Mouse (Mus musculus) hindbrain, embryonic 12.5 days (tissue): ENCODE measurements at regions not wholly inside any gene's neighbourhood (a gene's known extent, or its start where the extent isn't known, plus 50 kb on each side); places are given as distances from the start of the nearest gene placed in this dataset.

Experiments
- ATAC-seq: fragments of 200-750 bp; cut with Nextera tagmentation; 2 replicates; pipeline ENCODE4 v1.8.0; 2017; ENCODE audit warnings: moderate TSS enrichment; ENCODE audit not compliant: low FRiP score
- H3K27ac ChIP-seq: fragments of 300-500 bp; sonication (generic); 2 replicates; pipeline ENCODE4 v1.5.1; 2016; ENCODE audit warnings: mild to moderate bottlenecking
- H3K27me3 ChIP-seq: fragments of 300-500 bp; sonication (generic); 2 replicates; pipeline ENCODE4 v1.6.1; 2016; ENCODE audit warnings: mild to moderate bottlenecking
- H3K36me3 ChIP-seq: fragments of 300-500 bp; sonication (generic); 2 replicates; pipeline ENCODE4 v1.6.1; 2016; ENCODE audit warnings: mild to moderate bottlenecking
- H3K4me1 ChIP-seq: fragments of 300-500 bp; sonication (generic); 2 replicates; pipeline ENCODE4 v1.6.1; 2016
- H3K4me2 ChIP-seq: fragments of 300-500 bp; sonication (generic); replicated peaks from 2 replicates; pipeline ENCODE4 v1.6.1; 2016; ENCODE audit warnings: mild to moderate bottlenecking
- H3K4me3 ChIP-seq: fragments of 300-500 bp; sonication (generic); 2 replicates; pipeline ENCODE4 v1.5.1; 2016; ENCODE audit warnings: mild to moderate bottlenecking
- H3K9ac ChIP-seq: fragments of 300-500 bp; sonication (generic); 2 replicates; pipeline ENCODE4 v1.6.1; 2016; ENCODE audit warnings: mild to moderate bottlenecking, moderate library complexity
- H3K9me3 ChIP-seq: fragments of 300-500 bp; sonication (generic); replicated peaks from 2 replicates; pipeline ENCODE4 v1.6.1; 2016; ENCODE audit warnings: mild to moderate bottlenecking
- WGBS: fragments of 180-500 bp; shearing (Covaris S2); methylation state at CpG from one replicate; pipeline ENCODE4 v1.1.7; 2016; 5-methylcytosine and 5-hydroxymethylcytosine counted together

GRCm38 (mm10) chr9:100194604-100195444 lies 291.8 kb downstream of the Il20rb start:
- 55% methylated on average over 11 of the region's 11 CpGs for WGBS
- Histone ChIP-seq H3K36me3 (no peaks in the 10 kb centered on the region), H3K9ac (no peak overlapping the region), H3K4me2 (no peak overlapping the region), H3K9me3 (no peaks in the 10 kb centered on the region), H3K4me1 (peaks cover 6% of the 10 kb centered on the region; the same call in 1 of the 2 replicates), H3K27me3 (no peaks in the 10 kb centered on the region), H3K4me3 (no peak overlapping the region), H3K27ac (peak overlapping the region; percentile 62; the same call in 1 of the 2 replicates)
- ATAC-seq: peak; percentile 74

- no peaks in the 10 kb centered on the region for H3K27me3 ChIP-seq
- no peaks in the 10 kb centered on the region for H3K36me3 ChIP-seq
- peaks cover 6% of the 10 kb centered on the region; the same call in 1 of the 2 replicates for H3K4me1 ChIP-seq
- no peak overlapping the region for H3K9ac ChIP-seq
- no peak overlapping the region for H3K4me2 ChIP-seq
- ATAC-seq: peak; percentile 19; the same call in 1 of the 2 replicates
- no peak overlapping the region for H3K4me3 ChIP-seq
- WGBS: 61% methylated on average over 5 of the region's 5 CpGs
- no peak overlapping the region for H3K27ac ChIP-seq
- H3K9me3 ChIP-seq: no peaks in the 10 kb centered on the region
Observed at GRCm38 (mm10) chr9:100194158-100194557, 292.4 kb downstream of the Il20rb start.

GRCm38 (mm10) chr9:100184081-100184480 lies 302.5 kb downstream of the Il20rb start:
- no peak overlapping the region for H3K4me3 ChIP-seq
- no peaks in the 10 kb centered on the region for H3K9me3 ChIP-seq
- H3K27me3 ChIP-seq: no peaks in the 10 kb centered on the region
- H3K36me3 ChIP-seq: no peaks in the 10 kb centered on the region
- ATAC-seq: no peak
- 71% methylated on average over 9 of the region's 9 CpGs for WGBS
- no peaks in the 10 kb centered on the region for H3K4me1 ChIP-seq
- H3K9ac ChIP-seq: no peak overlapping the region
- H3K4me2 ChIP-seq: no peak overlapping the region
- H3K27ac ChIP-seq: no peak overlapping the region

GRCm38 (mm10) chr9:100176291-100176690 lies 300.3 kb upstream of the Sox14 start:
- H3K4me1 ChIP-seq: no peaks in the 10 kb centered on the region
- H3K9me3 ChIP-seq: no peaks in the 10 kb centered on the region
- no peak overlapping the region for H3K4me3 ChIP-seq
- no peaks in the 10 kb centered on the region for H3K36me3 ChIP-seq
- H3K9ac ChIP-seq: no peak overlapping the region
- no peaks in the 10 kb centered on the region for H3K27me3 ChIP-seq
- WGBS: 89% methylated on average over 5 of the region's 5 CpGs
- H3K4me2 ChIP-seq: no peak overlapping the region
- no peak overlapping the region for H3K27ac ChIP-seq
- no peak for ATAC-seq

- Histone ChIP-seq H3K27me3 (no peaks in the 10 kb centered on the region), H3K27ac (no peak overlapping the region), H3K4me1 (no peaks in the 10 kb centered on the region), H3K4me3 (no peak overlapping the region), H3K4me2 (no peak overlapping the region), H3K9me3 (no peaks in the 10 kb centered on the region), H3K9ac (no peak overlapping the region), H3K36me3 (no peaks in the 10 kb centered on the region)
- WGBS: 85% methylated on average over 5 of the region's 5 CpGs
- ATAC-seq: no peak
Observed at GRCm38 (mm10) chr9:100166256-100166655, 290.3 kb upstream of the Sox14 start.

- Histone ChIP-seq H3K27ac (no peak overlapping the region), H3K27me3 (no peaks in the 10 kb centered on the region), H3K9me3 (no peaks in the 10 kb centered on the region), H3K9ac (no peak overlapping the region), H3K4me2 (no peak overlapping the region), H3K36me3 (no peaks in the 10 kb centered on the region), H3K4me3 (no peak overlapping the region), H3K4me1 (no peaks in the 10 kb centered on the region)
- no peak for ATAC-seq
- WGBS: 70% methylated on average over 3 of the region's 3 CpGs
Observed at GRCm38 (mm10) chr9:100161961-100162360, 286.0 kb upstream of the Sox14 start.
